Mouse (Mus musculus) stomach, embryonic 16.5 days (tissue): ENCODE measurements around the gene Hacd3. TPM values are rescaled to one million over a fixed set of nuclear protein-coding genes. Genes with fewer than 3 reads are reported as not detected.

Source experiments
- ATAC-seq: fragments of 200-750 bp; cut with Nextera tagmentation; 2 replicates; pipeline ENCODE4 v1.8.0; 2017; ENCODE audit warnings: moderate number of reproducible peaks, moderate TSS enrichment; ENCODE audit not compliant: insufficient read depth, low FRiP score
- H3K27ac ChIP-seq: fragments of 300-500 bp; sonication (generic); 2 replicates; pipeline ENCODE4 v1.5.1; 2014; ENCODE audit warnings: low read length
- H3K27me3 ChIP-seq: fragments of 300-500 bp; sonication (generic); 2 replicates; pipeline ENCODE4 v1.6.1; 2014; ENCODE audit warnings: low read length, control low read depth, mixed read lengths; ENCODE audit not compliant: control insufficient read depth, insufficient read depth
- H3K36me3 ChIP-seq: fragments of 300-500 bp; sonication (generic); 2 replicates; pipeline ENCODE4 v1.6.1; 2014; ENCODE audit warnings: low read length; ENCODE audit not compliant: control insufficient read depth, insufficient read depth
- H3K4me1 ChIP-seq: fragments of 300-500 bp; sonication (generic); 2 replicates; pipeline ENCODE4 v1.6.1; 2014; ENCODE audit warnings: low read length, control low read depth, mixed read lengths; ENCODE audit not compliant: control insufficient read depth, insufficient read depth
- H3K4me2 ChIP-seq: fragments of 300-500 bp; sonication (generic); 2 replicates; pipeline ENCODE4 v1.6.1; 2014; ENCODE audit warnings: low read depth, low read length, mixed read lengths
- H3K4me3 ChIP-seq: fragments of 300-500 bp; sonication (generic); replicated peaks from 2 replicates; pipeline ENCODE4 v1.5.1; 2014; ENCODE audit warnings: mild to moderate bottlenecking, low read length
- H3K9ac ChIP-seq: fragments of 300-500 bp; sonication (generic); 2 replicates; pipeline ENCODE4 v1.6.1; 2014; ENCODE audit warnings: low read length
- H3K9me3 ChIP-seq: fragments of 300-500 bp; sonication (generic); replicated peaks from 2 replicates; pipeline ENCODE4 v1.6.1; 2016; ENCODE audit warnings: low read length, control low read depth; ENCODE audit not compliant: control insufficient read depth
- WGBS: fragments of 180-500 bp; shearing (Covaris S2); extraction: QIAGEN DNeasy Blood & Tissue Kit; methylation state at CpG from one replicate; pipeline ENCODE4 v1.1.7; 2014; 5-methylcytosine and 5-hydroxymethylcytosine counted together
- polyA plus RNA-seq: library from polyadenylated mRNA; unstranded; fragments of >200 nt; fragmentation: Nextera tagmentation; extraction: Ambion mirVana; gene quantifications from 2 replicates; pipeline ENCODE4 v1.2.1, GENCODE M21; 2015

Gene Hacd3
- polyA plus RNA-seq, 1 experiment from 2014 or later = 93.0 TPM

DNA sequence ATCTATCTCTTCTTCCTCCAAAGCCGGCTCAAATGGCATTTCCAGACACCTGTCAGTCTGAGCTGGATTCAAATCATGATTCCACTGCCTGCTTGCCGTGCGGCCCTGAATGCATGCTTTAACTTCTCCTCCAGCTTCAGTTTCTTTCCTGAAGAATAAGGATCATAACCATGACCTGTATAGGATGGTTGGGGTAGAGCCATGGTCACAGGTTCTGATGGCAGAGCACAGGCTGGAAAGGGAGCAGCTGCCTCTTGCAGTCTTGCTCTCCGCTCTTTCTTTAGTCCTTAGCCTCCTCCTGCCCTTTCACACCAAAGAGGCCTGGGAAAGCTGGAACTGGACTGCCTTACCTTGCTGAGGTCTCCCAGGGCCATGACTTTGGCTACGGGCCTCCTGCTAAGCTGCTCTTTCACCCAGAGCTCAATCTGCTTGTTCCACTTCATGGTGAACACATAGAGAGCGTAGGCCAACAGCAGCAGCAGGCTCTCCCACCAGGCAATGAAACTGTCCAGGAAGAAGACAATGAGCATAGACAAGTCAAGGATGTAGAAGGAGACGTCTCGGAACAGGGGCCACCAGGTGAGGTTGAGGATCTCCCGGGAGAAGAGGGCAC lies 73.9 kb downstream of the Hacd3 start:
- ATAC-seq = no peak
- no peak overlapping the region for H3K4me2 ChIP-seq
- 0 out of 2 replicates have a peak, but pooled peaks cover 8% of the 10 kb centered on the region for H3K27me3 ChIP-seq
- no peak overlapping the region for H3K4me3 ChIP-seq
- H3K36me3 ChIP-seq = no peaks in the 10 kb centered on the region
- H3K9me3 ChIP-seq = no peaks in the 10 kb centered on the region
- WGBS = 88% methylated on average over 9 of the region's 9 CpGs
- H3K4me1 ChIP-seq = no peaks in the 10 kb centered on the region
- no peak overlapping the region for H3K27ac ChIP-seq
- H3K9ac ChIP-seq = no peak overlapping the region

DNA sequence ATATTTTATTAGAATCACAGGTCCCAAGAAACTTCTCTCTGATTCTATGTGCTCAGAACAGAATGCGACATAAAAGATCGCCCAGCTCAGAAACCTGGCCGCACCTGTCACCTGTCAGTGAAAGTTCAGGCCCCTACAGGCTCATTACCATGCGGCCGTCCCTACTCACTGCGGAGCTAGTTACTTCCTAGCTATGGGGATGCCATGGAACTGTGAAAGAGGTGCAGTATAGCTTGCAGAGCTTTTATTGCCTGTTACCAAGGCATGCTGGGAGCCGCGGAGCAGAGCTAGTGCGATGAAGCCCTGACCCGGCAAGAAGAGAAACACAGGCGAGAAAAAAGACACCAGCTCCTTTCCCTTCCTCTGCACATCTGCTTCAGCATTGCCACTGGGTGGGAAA lies 77.5 kb downstream of the Hacd3 start:
- Histone ChIP-seq H3K9ac (no peak overlapping the region), H3K4me1 (0 out of 2 replicates have a peak, but pooled peaks cover 3% of the 10 kb centered on the region), H3K27me3 (0 out of 2 replicates have a peak, but pooled peaks cover 7% of the 10 kb centered on the region), H3K4me3 (no peak overlapping the region), H3K36me3 (no peaks in the 10 kb centered on the region), H3K27ac (no peak overlapping the region), H3K4me2 (no peak overlapping the region), H3K9me3 (no peaks in the 10 kb centered on the region)
- ATAC-seq = no peak
- WGBS = 33% methylated on average over 11 of the region's 11 CpGs

DNA sequence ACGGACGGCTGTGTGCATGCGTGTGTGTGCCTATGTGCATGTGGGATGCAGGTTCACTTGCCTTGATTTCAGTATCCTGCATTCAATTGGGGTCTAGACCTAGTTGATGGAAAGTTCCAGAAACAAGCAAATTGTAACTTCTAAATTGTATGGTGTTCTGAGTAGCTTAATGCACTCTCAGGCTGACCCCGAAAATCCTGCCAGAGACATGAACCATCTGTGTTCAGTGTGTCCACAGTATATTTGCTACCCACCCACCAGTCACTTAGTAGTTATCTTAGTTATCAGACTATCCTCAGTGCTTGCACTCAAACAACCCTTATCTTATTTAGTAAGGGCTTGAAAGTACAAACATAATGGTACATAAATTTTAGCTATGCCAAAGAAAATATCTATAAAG lies 79.8 kb downstream of the Hacd3 start:
- H3K27ac ChIP-seq = peak overlapping the region; percentile 61
- no peak overlapping the region for H3K4me2 ChIP-seq
- no peak for ATAC-seq
- H3K9me3 ChIP-seq = no peaks in the 10 kb centered on the region
- H3K27me3 ChIP-seq = 0 out of 2 replicates have a peak, but pooled peaks cover 5% of the 10 kb centered on the region
- 69% methylated on average over 4 of the region's 4 CpGs for WGBS
- H3K36me3 ChIP-seq = no peaks in the 10 kb centered on the region
- H3K4me1 ChIP-seq = 0 out of 2 replicates have a peak, but pooled peaks cover 3% of the 10 kb centered on the region
- no peak overlapping the region for H3K4me3 ChIP-seq
- no peak overlapping the region for H3K9ac ChIP-seq

DNA sequence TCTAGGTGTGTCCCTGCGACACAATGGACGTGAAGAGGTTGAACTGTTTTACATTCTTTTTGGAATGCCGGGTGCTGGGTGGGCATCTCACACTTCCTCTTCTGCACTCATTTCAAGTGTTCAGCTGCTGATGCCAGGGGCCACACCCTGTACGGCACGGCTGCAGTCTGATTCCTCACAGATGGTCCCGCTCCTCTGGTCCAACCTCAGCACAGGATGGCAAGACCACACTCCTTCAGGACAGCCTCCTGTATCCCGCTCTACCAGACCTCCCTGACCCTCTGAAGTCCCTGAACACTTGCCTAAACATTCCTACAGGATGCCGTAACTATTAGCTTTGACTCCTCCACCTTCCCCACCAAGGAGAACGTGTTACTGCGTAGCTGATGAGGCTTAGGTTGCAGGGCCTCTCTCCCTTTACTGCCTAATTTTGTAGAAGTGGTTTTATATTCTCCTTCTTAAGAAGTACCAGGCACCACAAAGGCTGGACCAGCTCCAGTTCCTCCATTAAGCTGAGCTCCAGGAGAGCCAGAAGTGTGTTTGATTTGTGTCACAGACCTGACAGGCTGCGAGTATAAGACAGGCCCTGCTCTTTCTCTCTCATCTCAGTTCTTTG lies 80.7 kb downstream of the Hacd3 start:
- peak; percentile 61 for ATAC-seq
- peak overlapping the region; percentile 61 for H3K27ac ChIP-seq
- WGBS = 54% methylated on average over 11 of the region's 11 CpGs

DNA sequence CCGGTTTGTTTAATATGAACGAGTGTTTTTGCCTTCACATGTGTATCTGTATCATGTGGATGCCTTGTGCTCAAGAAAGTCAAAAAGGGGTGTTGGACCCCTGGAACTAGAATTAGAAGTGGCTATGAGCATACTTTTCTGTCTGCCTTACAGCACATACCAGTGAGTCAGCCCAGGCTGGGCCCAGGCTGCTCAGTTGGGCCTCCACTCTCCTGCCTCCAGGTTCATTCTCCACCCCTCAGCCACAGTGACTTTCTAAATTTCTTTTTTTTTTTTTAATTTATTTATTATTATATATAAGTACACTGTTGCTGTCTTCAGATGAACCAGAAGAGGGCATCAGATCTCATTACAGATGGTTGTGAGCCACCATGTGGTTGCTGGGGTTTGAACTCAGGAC lies 81.7 kb downstream of the Hacd3 start:
- 86% methylated on average over 2 of the region's 2 CpGs for WGBS
- H3K27ac ChIP-seq = no peak overlapping the region
- H3K4me1 ChIP-seq = 0 out of 2 replicates have a peak, but pooled peaks cover 3% of the 10 kb centered on the region
- 0 out of 2 replicates have a peak, but pooled peaks cover 5% of the 10 kb centered on the region for H3K27me3 ChIP-seq
- H3K9ac ChIP-seq = no peak overlapping the region
- no peak overlapping the region for H3K4me2 ChIP-seq
- H3K36me3 ChIP-seq = no peaks in the 10 kb centered on the region
- H3K4me3 ChIP-seq = no peak overlapping the region
- ATAC-seq = no peak
- H3K9me3 ChIP-seq = no peaks in the 10 kb centered on the region

More for the DNA sequence above, 80.7 kb downstream of the Hacd3 start:
- no peak overlapping the region for H3K9ac ChIP-seq
- H3K4me1 ChIP-seq = 0 out of 2 replicates have a peak, but pooled peaks cover 3% of the 10 kb centered on the region
- H3K4me3 ChIP-seq = no peak overlapping the region
- no peaks in the 10 kb centered on the region for H3K9me3 ChIP-seq
- H3K4me2 ChIP-seq = no peak overlapping the region
- H3K36me3 ChIP-seq = no peaks in the 10 kb centered on the region
- 0 out of 2 replicates have a peak, but pooled peaks cover 5% of the 10 kb centered on the region for H3K27me3 ChIP-seq

DNA sequence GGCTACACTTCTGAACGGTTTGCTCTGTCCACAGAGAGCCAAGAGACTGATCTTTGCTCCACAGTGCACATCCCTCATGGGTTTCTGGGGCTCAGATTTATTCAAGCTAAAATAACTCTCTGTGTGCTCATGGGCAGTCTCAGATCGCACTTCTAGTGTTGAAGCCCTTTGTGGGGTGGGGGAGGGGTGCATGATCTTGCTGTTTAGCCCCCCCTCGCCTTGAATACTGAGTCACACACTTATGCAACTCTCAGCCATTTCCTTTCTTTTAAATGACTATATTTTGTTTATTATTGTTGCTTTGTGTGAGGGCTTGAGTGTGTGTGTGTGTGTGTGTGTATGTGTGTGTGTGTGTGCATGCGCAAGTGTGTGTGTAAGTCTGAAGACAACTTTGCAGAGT lies 82.2 kb downstream of the Hacd3 start:
- no peak overlapping the region for H3K4me2 ChIP-seq
- H3K27ac ChIP-seq = no peak overlapping the region
- H3K9me3 ChIP-seq = no peaks in the 10 kb centered on the region
- WGBS = 50% methylated on average over 4 of the region's 4 CpGs
- no peaks in the 10 kb centered on the region for H3K36me3 ChIP-seq
- ATAC-seq = no peak
- H3K4me1 ChIP-seq = 0 out of 2 replicates have a peak, but pooled peaks cover 3% of the 10 kb centered on the region
- no peak overlapping the region for H3K4me3 ChIP-seq
- H3K9ac ChIP-seq = no peak overlapping the region
- 0 out of 2 replicates have a peak, but pooled peaks cover 5% of the 10 kb centered on the region for H3K27me3 ChIP-seq

DNA sequence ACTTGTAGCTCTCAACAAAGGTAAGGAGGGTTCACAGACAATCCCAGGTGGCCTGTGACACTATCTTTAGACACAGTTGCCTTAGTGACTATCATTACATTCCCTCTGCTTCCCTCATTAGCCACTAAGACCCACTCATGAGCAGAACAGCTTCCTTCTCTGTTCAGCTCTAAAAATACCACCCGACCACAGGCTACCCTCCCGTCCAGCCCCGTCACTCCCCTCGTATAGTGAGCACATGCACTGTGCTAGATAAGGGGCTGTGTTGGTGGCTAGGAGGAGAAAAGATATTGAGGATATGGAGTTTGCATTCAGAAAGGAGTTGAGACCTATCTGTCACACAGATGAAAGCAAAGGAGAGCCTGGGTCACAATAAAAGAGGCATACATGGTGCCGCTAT lies 83.0 kb downstream of the Hacd3 start:
- Histone ChIP-seq H3K4me1 (0 out of 2 replicates have a peak, but pooled peaks cover 3% of the 10 kb centered on the region), H3K27ac (no peak overlapping the region), H3K36me3 (no peaks in the 10 kb centered on the region), H3K9me3 (no peaks in the 10 kb centered on the region), H3K4me2 (no peak overlapping the region), H3K27me3 (0 out of 2 replicates have a peak, but pooled peaks cover 4% of the 10 kb centered on the region), H3K9ac (no peak overlapping the region), H3K4me3 (no peak overlapping the region)
- no peak for ATAC-seq
- WGBS = 73% methylated on average over 5 of the region's 5 CpGs

DNA sequence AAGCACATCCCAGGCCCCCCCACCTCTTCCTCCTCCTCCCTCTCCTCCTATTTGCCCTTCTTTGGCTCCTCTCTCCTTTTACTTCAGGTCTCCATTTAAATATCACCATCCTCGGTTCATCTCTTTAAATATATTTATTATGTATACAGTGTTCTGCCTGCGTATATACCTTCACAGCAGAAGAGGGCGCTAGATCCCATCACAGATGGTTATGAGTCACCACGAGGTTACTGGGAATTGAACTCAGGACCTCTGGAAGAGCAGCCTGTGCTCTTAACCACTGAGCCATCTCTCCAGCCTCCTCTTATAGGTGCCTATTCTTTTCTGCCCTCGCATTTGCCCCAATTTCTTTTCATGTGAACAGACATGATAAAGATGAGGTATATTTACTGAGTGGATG lies 84.0 kb downstream of the Hacd3 start:
- H3K27ac ChIP-seq = no peak overlapping the region
- H3K4me1 ChIP-seq = 0 out of 2 replicates have a peak, but pooled peaks cover 3% of the 10 kb centered on the region
- H3K9me3 ChIP-seq = no peaks in the 10 kb centered on the region
- 60% methylated on average over 5 of the region's 5 CpGs for WGBS
- no peaks in the 10 kb centered on the region for H3K27me3 ChIP-seq
- ATAC-seq = no peak
- H3K36me3 ChIP-seq = no peaks in the 10 kb centered on the region
- no peak overlapping the region for H3K9ac ChIP-seq
- H3K4me2 ChIP-seq = no peak overlapping the region
- no peak overlapping the region for H3K4me3 ChIP-seq
